Mouse (Mus musculus): ENCODE measurements around the gene Vmn2r112.
"Not testable (repeated sequence)": the region's sequence is repeated elsewhere in the genome, so short reads cannot be mapped to it uniquely, and the experiment has no call there.

Vmn2r112 gene
- long read RNA-seq, experiment 1: 0 reads
- long read RNA-seq, experiment 2: 0 reads

DNA sequence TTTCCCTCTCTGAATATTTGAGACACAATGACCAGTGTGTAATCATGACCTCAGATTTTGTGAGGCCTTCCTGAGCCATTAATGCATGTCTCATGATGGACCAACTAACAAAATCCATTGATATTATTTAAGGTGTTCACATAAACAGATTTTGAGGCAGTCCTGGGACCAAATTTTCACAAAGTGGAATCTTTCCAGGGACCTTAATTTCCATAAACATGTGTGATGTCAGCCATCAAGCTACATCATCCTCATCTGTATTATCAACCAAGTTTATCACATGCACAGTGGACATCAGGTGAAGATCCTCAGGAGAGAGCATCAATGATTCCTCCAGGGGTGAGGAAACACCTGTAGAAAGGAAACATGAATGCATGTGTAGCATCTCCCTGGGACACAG is at the start of gene Vmn2r112:
Vmn2r112 (plus strand) TSS at position 301 of the 400 bp plus-strand sequence.
- intact Hi-C loops (cut with DNase I): not testable (repeated sequence)

DNA sequence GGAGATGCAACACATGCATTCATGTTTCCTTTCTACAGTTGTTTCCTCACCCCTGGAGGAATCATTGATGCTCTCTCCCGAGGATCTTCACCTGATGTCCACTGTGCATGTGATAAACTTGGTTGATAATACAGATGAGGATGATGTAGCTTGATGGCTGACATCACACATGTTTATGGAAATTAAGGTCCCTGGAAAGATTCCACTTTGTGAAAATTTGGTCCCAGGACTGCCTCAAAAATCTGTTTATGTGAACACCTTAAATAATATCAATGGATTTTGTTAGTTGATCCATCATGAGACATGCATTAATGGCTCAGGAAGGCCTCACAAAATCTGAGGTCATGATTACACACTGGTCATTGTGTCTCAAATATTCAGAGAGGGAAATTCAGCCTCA is 27.4 kb upstream of the Vmn2r112 start, which contains the start of gene Vmn2r111:
Vmn2r111 (minus strand) TSS at position 101 of the 400 bp plus-strand sequence.
- intact Hi-C loops (cut with DNase I): not testable (repeated sequence)

DNA sequence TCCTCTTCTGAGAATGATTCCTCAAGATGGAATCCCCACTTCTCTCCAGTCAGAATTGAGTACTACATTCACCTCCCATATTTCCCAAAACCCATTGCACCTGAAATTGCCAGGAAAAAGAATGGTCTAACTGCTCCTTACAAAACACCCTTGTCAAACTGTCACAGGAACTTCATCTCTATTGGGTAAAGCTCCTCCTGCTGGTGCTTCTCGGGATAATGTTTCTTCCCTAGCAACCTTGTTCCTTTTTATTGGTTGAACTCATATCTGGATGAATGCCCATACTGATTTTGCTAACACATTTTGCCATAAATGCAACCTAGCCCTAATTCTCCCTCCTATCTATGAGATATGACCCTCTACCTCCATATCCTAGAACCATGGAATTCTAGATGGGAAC is 29.9 kb downstream of the Vmn2r112 start:
- intact Hi-C loops (cut with DNase I): no loop called here
